Comparison of ENCODE assay signal across 10 mouse cellular contexts in the genomic region with DNA sequence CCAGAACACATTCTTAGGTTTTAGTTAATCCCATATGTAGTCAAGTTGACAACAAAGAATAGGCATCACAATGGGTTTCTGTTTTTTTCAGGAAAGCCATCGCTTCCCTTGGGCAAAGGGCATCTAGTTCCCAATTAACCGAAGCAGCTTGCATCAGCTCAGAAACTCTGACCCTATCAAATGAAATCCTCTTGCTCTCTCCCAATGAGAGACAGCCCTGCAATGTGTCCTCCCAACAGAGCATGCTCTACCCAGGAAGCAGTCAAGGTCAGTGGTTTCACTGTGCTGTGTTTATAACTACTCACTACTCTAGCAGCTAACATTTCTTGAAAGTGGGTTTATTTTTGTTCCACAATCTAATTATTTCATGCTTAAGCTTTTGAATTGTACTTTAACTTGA.
"Had no signal": no experiment of that assay in that cellular context is flagged by ENCODE, and none has a peak within 500 bp of the region (broad histone marks: within the 10 kb centered on the region; RNA-seq: fewer than 3 reads in every experiment).

No protein-coding gene starts in this region.

- H3K4me2 ChIP-seq: hindbrain, embryonic 13.5 days; midbrain, embryonic 13.5 days had no signal

- H3K4me3 ChIP-seq: hindbrain, embryonic 13.5 days; left cerebral cortex, adult 2 months; limb, embryonic 10.5 days; midbrain, embryonic 13.5 days had no signal

- H3K9me3 ChIP-seq: hindbrain, embryonic 13.5 days; limb, embryonic 10.5 days; midbrain, embryonic 13.5 days had no signal

- DNase-seq: lung, adult 18-20 months; lung, postnatal 36 days; right cerebral cortex, adult 18-20 months; thymus, postnatal 4 days had no signal

- H3K27me3 ChIP-seq: hindbrain, embryonic 13.5 days; midbrain, embryonic 13.5 days had no signal

- H3K27ac ChIP-seq: hindbrain, embryonic 13.5 days; hindbrain, postnatal 0 days; left cerebral cortex, adult 2 months; limb, embryonic 10.5 days; midbrain, embryonic 13.5 days; stomach, postnatal 0 days had no signal

- H3K36me3 ChIP-seq: hindbrain, embryonic 13.5 days; limb, embryonic 10.5 days; midbrain, embryonic 13.5 days had no signal

- ATAC-seq: hindbrain, postnatal 0 days; midbrain, embryonic 13.5 days had no signal

- H3K9ac ChIP-seq: hindbrain, embryonic 13.5 days; midbrain, embryonic 13.5 days had no signal

- H3K4me1 ChIP-seq: hindbrain, embryonic 13.5 days; limb, embryonic 10.5 days; midbrain, embryonic 13.5 days had no signal
